8 mouse cellular contexts compared by ENCODE assay signal in genomic region chr9:108491286-108491580, GRCm38 (mm10). TPM values are rescaled to one million over a fixed set of nuclear protein-coding genes. Genes with fewer than 3 reads are reported as not detected.
DNase-seq lines count a peak whose midpoint lies in the region; ATAC-seq and TF ChIP-seq lines count a peak whose summit lies in the region.

No protein-coding gene starts in this region.

- no peak for TF ChIP-seq EP300 in ES-Bruce4 (IDR thresholded peaks at IDR 0.05; ENCODE audit: insufficient read depth, low read depth, low read length)

- no peak for TF ChIP-seq CTCF in ES-Bruce4 (IDR thresholded peaks at IDR 0.05; ENCODE audit: low read depth, low read length)

- H3K9me3 ChIP-seq in heart, embryonic 12.5 days (replicated peaks) = no peaks in the 10 kb centered on the region
- no peaks in the 10 kb centered on the region for H3K9me3 ChIP-seq in ES-Bruce4 (replicated peaks; ENCODE audit: control insufficient read depth, insufficient read depth, low read length, poor library complexity, severe bottlenecking)
- no peaks in the 10 kb centered on the region for H3K9me3 ChIP-seq in hindbrain, embryonic 10.5 days
- H3K9me3 ChIP-seq in megakaryocyte, embryonic 14.5 days = no peaks in the 10 kb centered on the region

- intact Hi-C loops in left cerebral cortex, postnatal 25 days (cut with DNase I) = loop anchor here (2.0 kb wide), 1 partner anchor 18 kb away; no protein-coding TSS in a partner anchor

- no peak for DNase-seq in heart, adult 11 months
- no peak for DNase-seq in hindbrain, embryonic 10.5 days (ENCODE audit: low spot score)
- DNase-seq in frontal cortex, postnatal 14 days (ENCODE audit: low spot score in 2 of 2) = no peak
- no peak for DNase-seq in left cerebral cortex, postnatal 25 days (ENCODE audit: low spot score in 2 of 2)
- DNase-seq in kidney, postnatal 14 days = no peak

- no peaks in the 10 kb centered on the region for H3K27me3 ChIP-seq in heart, embryonic 12.5 days (replicated peaks)
- no peaks in the 10 kb centered on the region for H3K27me3 ChIP-seq in ES-Bruce4 (ENCODE audit: control insufficient read depth, insufficient read depth, low read length, poor library complexity, severe bottlenecking)
- no peaks in the 10 kb centered on the region for H3K27me3 ChIP-seq in hindbrain, embryonic 10.5 days (ENCODE audit: insufficient read depth, poor library complexity, severe bottlenecking)
- H3K27me3 ChIP-seq in megakaryocyte, embryonic 14.5 days (replicated peaks) = peaks cover 10% of the 10 kb centered on the region

- H3K4me2 ChIP-seq in heart, embryonic 12.5 days = peak overlapping the region; percentile 93

- ATAC-seq in heart, embryonic 12.5 days (ENCODE audit: insufficient number of reproducible peaks, low FRiP score) = no peak

- H3K9ac ChIP-seq in heart, embryonic 12.5 days = peak overlapping the region; percentile 99
- H3K9ac ChIP-seq in ES-Bruce4 (ENCODE audit: low read depth, poor library complexity, severe bottlenecking) = peak overlapping the region; percentile 85

- WGBS in heart, embryonic 12.5 days = 4% methylated on average over 12 of the region's 12 CpGs
- 17% methylated on average over 12 of the region's 12 CpGs for WGBS in hindbrain, embryonic 10.5 days

- peak overlapping the region; percentile 98 for H3K27ac ChIP-seq in heart, embryonic 12.5 days (ENCODE audit: poor library complexity, severe bottlenecking)
- peak overlapping the region; percentile 64 for H3K27ac ChIP-seq in ES-Bruce4 (ENCODE audit: insufficient read depth, low read length)
- H3K27ac ChIP-seq in hindbrain, embryonic 10.5 days = peak overlapping the region; percentile 93

- H3K4me1 ChIP-seq in heart, embryonic 12.5 days (replicated peaks) = peaks cover 26% of the 10 kb centered on the region
- H3K4me1 ChIP-seq in ES-Bruce4 (ENCODE audit: control insufficient read depth, insufficient read depth, low read length) = no peaks in the 10 kb centered on the region
- peaks cover 31% of the 10 kb centered on the region for H3K4me1 ChIP-seq in hindbrain, embryonic 10.5 days (replicated peaks)
- H3K4me1 ChIP-seq in megakaryocyte, embryonic 14.5 days = peaks cover 35% of the 10 kb centered on the region

- peaks cover 81% of the 10 kb centered on the region for H3K36me3 ChIP-seq in heart, embryonic 12.5 days
- peaks cover 33% of the 10 kb centered on the region for H3K36me3 ChIP-seq in ES-Bruce4 (ENCODE audit: control insufficient read depth, insufficient read depth, low read length, poor library complexity, severe bottlenecking)
- peaks cover 85% of the 10 kb centered on the region for H3K36me3 ChIP-seq in hindbrain, embryonic 10.5 days
- H3K36me3 ChIP-seq in megakaryocyte, embryonic 14.5 days (replicated peaks; ENCODE audit: low read length) = peaks cover 43% of the 10 kb centered on the region

- H3K4me3 ChIP-seq in heart, embryonic 12.5 days = peak overlapping the region; percentile 97
- H3K4me3 ChIP-seq in ES-Bruce4 (ENCODE audit: low read depth, low read length) = peak overlapping the region; percentile 78
- peak overlapping the region; percentile 87 for H3K4me3 ChIP-seq in hindbrain, embryonic 10.5 days
- H3K4me3 ChIP-seq in megakaryocyte, embryonic 14.5 days (replicated peaks) = peak overlapping the region; percentile 97

- TF ChIP-seq POLR2A in ES-Bruce4 (IDR thresholded peaks at IDR 0.05; ENCODE audit: insufficient read depth, low read length) = no peak

RNA-seq across cellular contexts. Expression of gene Usp19, which starts 0.8 kb away (rescaled TPM):
- 78.0 and 84.2 TPM in 2 replicates for polyA plus RNA-seq in heart, embryonic 12.5 days (2016; fragmentation: Nextera tagmentation; extraction: Ambion mirVana)
- polyA plus RNA-seq in ES-Bruce4 (2011; ENCODE audit: insufficient read depth, insufficient read length, low read depth, missing spikeins) = 86.0 and 90.9 TPM in 2 replicates
- polyA plus RNA-seq in hindbrain, embryonic 10.5 days (2016; fragmentation: Nextera tagmentation; extraction: Ambion mirVana) = 86.5 and 87.8 TPM in 2 replicates
- polyA plus RNA-seq in megakaryocyte, embryonic 14.5 days (2012; ENCODE audit: insufficient read depth, low replicate concordance) = 61.5 and 104 TPM in 2 replicates
- 100 to 1,000 TPM; 143 to 147 TPM for total RNA-seq in left cerebral cortex, postnatal 25 days (2021)

RNA-seq across cellular contexts. Expression of gene Lamb2, which starts 11.7 kb away (rescaled TPM):
- 67.2 and 68.6 TPM in 2 replicates for polyA plus RNA-seq in heart, embryonic 12.5 days (2016; fragmentation: Nextera tagmentation; extraction: Ambion mirVana)
- 27.4 and 39.0 TPM in 2 replicates for polyA plus RNA-seq in ES-Bruce4 (2011; ENCODE audit: insufficient read depth, insufficient read length, low read depth, missing spikeins)
- polyA plus RNA-seq in hindbrain, embryonic 10.5 days (2016; fragmentation: Nextera tagmentation; extraction: Ambion mirVana) = 40.8 and 41.0 TPM in 2 replicates
- 0.04 TPM in 1 of 2 replicates, not detected in the other for polyA plus RNA-seq in megakaryocyte, embryonic 14.5 days (2012; ENCODE audit: insufficient read depth, low replicate concordance)
- 10 to 100 TPM; 30.6 to 31.9 TPM for total RNA-seq in left cerebral cortex, postnatal 25 days (2021)

RNA-seq across cellular contexts. Expression of gene Qars, which starts 16.3 kb away (rescaled TPM):
- 70.1 and 73.1 TPM in 2 replicates for polyA plus RNA-seq in heart, embryonic 12.5 days (2016; fragmentation: Nextera tagmentation; extraction: Ambion mirVana)
- polyA plus RNA-seq in ES-Bruce4 (2011; ENCODE audit: insufficient read depth, insufficient read length, low read depth, missing spikeins) = 348 and 395 TPM in 2 replicates
- 103 and 112 TPM in 2 replicates for polyA plus RNA-seq in hindbrain, embryonic 10.5 days (2016; fragmentation: Nextera tagmentation; extraction: Ambion mirVana)
- polyA plus RNA-seq in megakaryocyte, embryonic 14.5 days (2012; ENCODE audit: insufficient read depth, low replicate concordance) = 6.5 and 33.3 TPM in 2 replicates
- 10 to 100 TPM; 75.3 to 84.4 TPM for total RNA-seq in left cerebral cortex, postnatal 25 days (2021)

RNA-seq across cellular contexts. Expression of gene Qrich1, which starts 25.4 kb away (rescaled TPM):
- polyA plus RNA-seq in heart, embryonic 12.5 days (2016; fragmentation: Nextera tagmentation; extraction: Ambion mirVana) = 108 and 115 TPM in 2 replicates
- polyA plus RNA-seq in ES-Bruce4 (2011; ENCODE audit: insufficient read depth, insufficient read length, low read depth, missing spikeins) = 139 and 145 TPM in 2 replicates
- 153 and 168 TPM in 2 replicates for polyA plus RNA-seq in hindbrain, embryonic 10.5 days (2016; fragmentation: Nextera tagmentation; extraction: Ambion mirVana)
- polyA plus RNA-seq in megakaryocyte, embryonic 14.5 days (2012; ENCODE audit: insufficient read depth, low replicate concordance) = 22.0 and 38.5 TPM in 2 replicates
- total RNA-seq in left cerebral cortex, postnatal 25 days (2021) = 100 to 1,000 TPM; 136 to 141 TPM

RNA-seq across cellular contexts. Expression of gene Klhdc8b, which starts 29.9 kb away (rescaled TPM):
- polyA plus RNA-seq in heart, embryonic 12.5 days (2016; fragmentation: Nextera tagmentation; extraction: Ambion mirVana) = 96.5 and 99.1 TPM in 2 replicates
- 5.8 and 6.4 TPM in 2 replicates for polyA plus RNA-seq in ES-Bruce4 (2011; ENCODE audit: insufficient read depth, insufficient read length, low read depth, missing spikeins)
- polyA plus RNA-seq in hindbrain, embryonic 10.5 days (2016; fragmentation: Nextera tagmentation; extraction: Ambion mirVana) = 29.5 and 41.3 TPM in 2 replicates
- 3.8 and 6.5 TPM in 2 replicates for polyA plus RNA-seq in megakaryocyte, embryonic 14.5 days (2012; ENCODE audit: insufficient read depth, low replicate concordance)
- total RNA-seq in left cerebral cortex, postnatal 25 days (2021) = 10 to 100 TPM; 30.3 to 36.7 TPM

Comparison
In these comparisons a context has a peak if more than half of its experiments do, and no peak if none do; other contexts are left out.
1. RNA of gene Lamb2, which starts 11.7 kb away (polyA plus RNA-seq): 67.2 to 68.6 TPM in heart, embryonic 12.5 days, 40.8 to 41.0 TPM in hindbrain, embryonic 10.5 days and 27.4 to 39.0 TPM in ES-Bruce4; 0.04 TPM in megakaryocyte, embryonic 14.5 days; every median in the first group is over 10 times any median in the second.
2. Peak in every context shown above with its lines, with median percentiles within 50 percentile points of each other: H3K27ac ChIP-seq and H3K4me3 ChIP-seq.